In the genomic region with DNA sequence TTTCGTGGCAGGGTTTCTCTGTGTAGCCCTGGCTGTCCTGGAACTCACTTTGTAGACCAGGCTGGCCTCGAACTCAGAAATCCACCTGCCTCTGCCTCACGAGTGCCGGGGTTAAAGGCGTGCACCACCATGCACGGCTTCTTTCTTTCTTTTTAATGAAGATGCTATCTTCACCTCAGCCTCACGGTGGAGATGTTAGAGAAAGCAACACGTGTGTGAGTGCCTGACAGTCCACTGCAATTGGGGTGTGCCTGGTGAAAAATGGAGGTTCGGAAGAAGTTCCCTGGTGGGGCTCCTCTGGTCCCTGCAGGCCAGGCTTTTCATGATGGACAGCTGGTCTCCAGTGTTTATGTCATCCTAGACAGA, we compare ENCODE assay signal across 16 mouse cellular contexts. TPM values are rescaled to one million over a fixed set of nuclear protein-coding genes. Genes with fewer than 3 reads are reported as not detected.
DNase-seq lines count a peak whose midpoint lies in the region; ATAC-seq and TF ChIP-seq lines count a peak whose summit lies in the region.
"Had no signal": no experiment of that assay in that cellular context is flagged by ENCODE, and none has a peak within 500 bp of the region (broad histone marks: within the 10 kb centered on the region; RNA-seq: fewer than 3 reads in every experiment).

No protein-coding gene starts in this region.

- no peaks in the 10 kb centered on the region for H3K9me3 ChIP-seq in hindbrain, embryonic 11.5 days (ENCODE audit: control insufficient read depth, low read length)
- H3K9me3 ChIP-seq in hindbrain, embryonic 13.5 days, result peaks cover 7% of the 10 kb centered on the region; the same call in 1 of the 2 replicates
- H3K9me3 ChIP-seq in heart, embryonic 12.5 days (replicated peaks), result no peaks in the 10 kb centered on the region; the same call in 1 of the 2 replicates
- H3K9me3 ChIP-seq: embryonic facial prominence, embryonic 12.5 days; embryonic facial prominence, embryonic 15.5 days; forebrain, embryonic 12.5 days; forebrain, embryonic 15.5 days; heart, embryonic 10.5 days; hindbrain, embryonic 15.5 days; intestine, embryonic 15.5 days; kidney, embryonic 15.5 days had no signal

- H3K27me3 ChIP-seq in cerebellum, adult 2 months (ENCODE audit: control insufficient read depth, insufficient read depth, low read length), result no peaks in the 10 kb centered on the region
- no peaks in the 10 kb centered on the region for H3K27me3 ChIP-seq in hindbrain, embryonic 11.5 days (ENCODE audit: control insufficient read depth, insufficient read depth, low read length)
- peaks cover 32% of the 10 kb centered on the region for H3K27me3 ChIP-seq in hindbrain, embryonic 13.5 days
- peaks cover 22% of the 10 kb centered on the region for H3K27me3 ChIP-seq in heart, embryonic 12.5 days (replicated peaks)
- H3K27me3 ChIP-seq: forebrain, embryonic 15.5 days had no signal

- no peak overlapping the region for H3K9ac ChIP-seq in hindbrain, embryonic 11.5 days (ENCODE audit: low read depth, low read length)
- H3K9ac ChIP-seq in hindbrain, embryonic 13.5 days, result no peak overlapping the region
- no peak overlapping the region for H3K9ac ChIP-seq in heart, embryonic 12.5 days

- WGBS in cerebellum, adult 2 months, result 23% methylated on average over 9 of the region's 9 CpGs
- 64% methylated on average over 9 of the region's 9 CpGs for WGBS in hindbrain, embryonic 11.5 days
- 65% methylated on average over 9 of the region's 9 CpGs for whole genome bisulfite sequencing in hindbrain, embryonic 13.5 days
- 53% methylated on average over 9 of the region's 9 CpGs for WGBS in heart, embryonic 12.5 days

- no peak for ATAC-seq in hindbrain, embryonic 11.5 days (ENCODE audit: low FRiP score)
- ATAC-seq in hindbrain, embryonic 13.5 days (ENCODE audit: low FRiP score), result no peak
- ATAC-seq in common myeloid progenitor, adult 5-6 weeks (replicated peaks; ENCODE audit: low read depth, poor library complexity, severe bottlenecking), result peak; percentile 51
- no peak for ATAC-seq in heart, embryonic 12.5 days (ENCODE audit: insufficient number of reproducible peaks, low FRiP score)

- TF ChIP-seq POLR2A in cerebellum, adult 2 months (IDR thresholded peaks at IDR 0.05; ENCODE audit: borderline replicate concordance, insufficient read depth, low read length), result no peak

- DNase-seq in cerebellum, adult 2 months, result peak; percentile 39 to 53
- DNase-seq in cerebellum, adult 8-10 months, result no peak
- DNase-seq in hindbrain, embryonic 11.5 days (ENCODE audit: low spot score), result peak; percentile 4
- DNase-seq in ES-CJ7 (ENCODE audit: low read depth, low spot score), result peak; percentile 34
- DNase-seq: B cell, adult 2 months had no signal

- peaks cover 17% of the 10 kb centered on the region for H3K4me1 ChIP-seq in cerebellum, adult 2 months (ENCODE audit: control insufficient read depth, insufficient read depth, low read length)
- H3K4me1 ChIP-seq in hindbrain, embryonic 11.5 days (replicated peaks; ENCODE audit: control insufficient read depth, insufficient read depth, low read length), result no peaks in the 10 kb centered on the region; the same call in 1 of the 2 replicates
- peaks cover 7% of the 10 kb centered on the region for H3K4me1 ChIP-seq in hindbrain, embryonic 13.5 days (replicated peaks)
- 0 out of 2 replicates have a peak, but pooled peaks cover 6% of the 10 kb centered on the region for H3K4me1 ChIP-seq in heart, embryonic 12.5 days (replicated peaks)
- H3K4me1 ChIP-seq: forebrain, embryonic 12.5 days had no signal

- no peak overlapping the region for H3K4me3 ChIP-seq in cerebellum, adult 2 months (replicated peaks; ENCODE audit: insufficient read depth, low read depth, low read length)
- no peak overlapping the region for H3K4me3 ChIP-seq in hindbrain, embryonic 11.5 days (ENCODE audit: low read depth, low read length)
- H3K4me3 ChIP-seq in hindbrain, embryonic 13.5 days, result no peak overlapping the region
- H3K4me3 ChIP-seq in heart, embryonic 12.5 days, result no peak overlapping the region

- TF ChIP-seq CTCF in cerebellum, adult 2 months (IDR thresholded peaks at IDR 0.05; ENCODE audit: borderline replicate concordance, insufficient read depth, low read depth, low read length), result no peak

- peak overlapping the region; percentile 99 for H3K27ac ChIP-seq in cerebellum, adult 2 months (ENCODE audit: insufficient read depth, low read length)
- no peak overlapping the region for H3K27ac ChIP-seq in hindbrain, embryonic 11.5 days (ENCODE audit: low read depth, low read length)
- H3K27ac ChIP-seq in hindbrain, embryonic 13.5 days, result no peak overlapping the region
- H3K27ac ChIP-seq in heart, embryonic 12.5 days (ENCODE audit: poor library complexity, severe bottlenecking), result no peak overlapping the region
- H3K27ac ChIP-seq: embryonic facial prominence, embryonic 12.5 days; embryonic facial prominence, embryonic 15.5 days; forebrain, embryonic 12.5 days; forebrain, embryonic 15.5 days; hindbrain, embryonic 15.5 days; intestine, embryonic 15.5 days; kidney, embryonic 15.5 days had no signal

- H3K4me2 ChIP-seq in hindbrain, embryonic 11.5 days (replicated peaks; ENCODE audit: low read depth, low read length), result no peak overlapping the region
- no peak overlapping the region for H3K4me2 ChIP-seq in hindbrain, embryonic 13.5 days
- no peak overlapping the region for H3K4me2 ChIP-seq in heart, embryonic 12.5 days

- H3K36me3 ChIP-seq in hindbrain, embryonic 11.5 days (ENCODE audit: control insufficient read depth, insufficient read depth, low read length), result no peaks in the 10 kb centered on the region
- H3K36me3 ChIP-seq in hindbrain, embryonic 13.5 days, result no peaks in the 10 kb centered on the region
- H3K36me3 ChIP-seq in heart, embryonic 12.5 days, result no peaks in the 10 kb centered on the region
- H3K36me3 ChIP-seq: embryonic facial prominence, embryonic 12.5 days; embryonic facial prominence, embryonic 15.5 days; forebrain, embryonic 12.5 days; forebrain, embryonic 15.5 days; heart, embryonic 10.5 days; hindbrain, embryonic 15.5 days; intestine, embryonic 15.5 days; kidney, embryonic 15.5 days had no signal

RNA-seq across cellular contexts. Expression of gene Cmc2, which starts 57.2 kb away (rescaled TPM):
- polyA plus RNA-seq in cerebellum, adult 2 months (2012; rRNA removed), result 23.1 and 28.2 TPM in 2 replicates
- polyA plus RNA-seq in hindbrain, embryonic 11.5 days (2014; fragmentation: Nextera tagmentation; extraction: Ambion mirVana), result 68.6 and 73.8 TPM in 2 replicates
- 36.2 and 38.0 TPM in 2 replicates for polyA plus RNA-seq in hindbrain, embryonic 13.5 days (2015; fragmentation: Nextera tagmentation; extraction: Ambion mirVana)
- total RNA-seq in common myeloid progenitor, adult 5-6 weeks (2017), result 64.4 and 73.8 TPM in 2 replicates
- polyA plus RNA-seq in heart, embryonic 12.5 days (2016; fragmentation: Nextera tagmentation; extraction: Ambion mirVana), result 112 and 114 TPM in 2 replicates

RNA-seq across cellular contexts. Expression of gene Cenpn, which starts 57.5 kb away (rescaled TPM):
- 2.5 TPM in 2 replicates for polyA plus RNA-seq in cerebellum, adult 2 months (2012; rRNA removed)
- polyA plus RNA-seq in hindbrain, embryonic 11.5 days (2014; fragmentation: Nextera tagmentation; extraction: Ambion mirVana), result 45.8 and 49.2 TPM in 2 replicates
- polyA plus RNA-seq in hindbrain, embryonic 13.5 days (2015; fragmentation: Nextera tagmentation; extraction: Ambion mirVana), result 10.5 and 13.6 TPM in 2 replicates
- total RNA-seq in common myeloid progenitor, adult 5-6 weeks (2017), result 35.8 and 48.2 TPM in 2 replicates
- polyA plus RNA-seq in heart, embryonic 12.5 days (2016; fragmentation: Nextera tagmentation; extraction: Ambion mirVana), result 25.7 and 28.4 TPM in 2 replicates
